Mouse (Mus musculus) monocyte, adult 59 days (primary cell): ENCODE measurements around the gene Trem2. TPM values are rescaled to one million over a fixed set of nuclear protein-coding genes. Genes with fewer than 3 reads are reported as not detected.

ENCODE experiments used
- total RNA-seq, 2 experiments: library from RNA; stranded (reverse); gene quantifications; one replicate each; pipeline ENCODE4 v1.2.4; 2023

The Trem2 gene
- total RNA-seq: 10 to 100 TPM; 31.5 to 31.9 TPM

DNA sequence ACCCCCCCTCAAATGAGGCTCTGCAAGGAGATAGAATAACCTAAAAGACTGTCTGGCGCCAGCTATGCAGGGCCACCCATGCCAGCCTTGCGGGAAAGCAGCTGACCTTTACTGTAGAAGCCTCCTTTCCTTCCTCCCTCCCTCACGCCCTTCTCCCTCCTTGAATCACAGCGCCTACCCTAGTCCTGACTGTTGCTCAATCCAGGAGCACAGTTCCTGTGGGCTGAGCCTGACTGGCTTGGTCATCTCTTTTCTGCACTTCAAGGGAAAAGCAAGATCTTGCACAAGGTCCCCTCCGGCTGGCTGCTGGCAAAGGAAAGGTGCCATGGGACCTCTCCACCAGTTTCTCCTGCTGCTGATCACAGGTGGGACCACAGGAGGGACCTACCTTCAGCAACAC is at the start of gene Trem2:
Trem2 (plus strand) TSS at position 171 of the 400 bp plus-strand sequence.

DNA sequence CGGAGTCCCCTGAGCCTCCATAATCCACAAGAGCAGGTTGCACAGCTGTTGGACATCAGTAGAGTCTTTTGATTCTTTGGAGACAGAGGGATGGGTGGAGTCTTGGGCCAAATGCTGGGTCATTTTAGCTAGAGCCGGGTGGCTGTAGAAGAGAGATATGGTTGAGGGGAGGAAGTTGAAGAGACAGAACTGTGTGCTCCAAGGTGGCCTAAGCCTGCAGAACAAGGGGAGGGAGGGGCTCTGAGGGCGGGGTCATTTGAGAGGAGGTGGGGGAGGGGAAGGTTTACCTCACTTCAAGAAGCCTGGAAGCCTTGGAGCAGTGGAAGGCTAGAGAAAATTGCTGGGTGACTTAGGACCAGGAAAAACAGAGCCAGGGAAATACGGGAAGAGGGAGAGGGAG is 47.0 kb upstream of the Trem2 start, which contains the start of gene Treml2:
Treml2 (plus strand) TSS at position 296 of the 400 bp plus-strand sequence.

DNA sequence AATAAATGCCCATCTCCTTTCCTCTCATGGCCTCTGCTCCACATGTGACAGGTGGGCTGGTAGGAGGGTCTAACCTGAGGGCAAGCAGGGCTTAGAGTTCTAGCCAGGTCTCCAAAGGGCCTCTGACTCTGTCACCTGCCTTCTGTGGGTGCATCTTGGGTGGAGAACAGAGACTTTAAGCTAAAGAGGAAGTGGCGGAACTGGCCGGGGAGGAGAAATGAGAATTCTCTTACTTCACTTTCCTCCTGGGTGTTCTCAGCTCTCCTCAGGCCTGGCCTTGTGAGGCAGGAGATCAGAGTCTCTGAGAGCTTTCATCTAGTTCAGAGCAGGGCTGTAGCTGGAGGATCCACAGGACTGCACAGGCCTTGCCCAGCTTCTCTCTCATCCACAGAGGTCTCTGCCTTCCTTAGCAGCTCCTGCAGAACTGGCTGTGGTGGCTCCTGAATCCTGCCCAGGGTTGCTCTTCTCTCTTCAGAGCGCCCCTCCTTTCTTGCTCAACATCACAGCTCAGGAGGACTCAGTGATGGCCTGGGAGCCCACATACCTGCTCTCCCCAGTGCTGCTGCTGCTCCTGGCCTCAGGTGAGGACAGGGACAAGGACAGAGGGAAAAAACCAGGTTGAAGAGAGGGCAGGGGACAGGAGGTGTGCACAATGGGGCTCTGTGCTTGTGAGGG is 30.2 kb upstream of the Trem2 start, which contains the start of gene B430306N03Rik:
B430306N03Rik (plus strand) TSS at position 237 of the 675 bp plus-strand sequence.

DNA sequence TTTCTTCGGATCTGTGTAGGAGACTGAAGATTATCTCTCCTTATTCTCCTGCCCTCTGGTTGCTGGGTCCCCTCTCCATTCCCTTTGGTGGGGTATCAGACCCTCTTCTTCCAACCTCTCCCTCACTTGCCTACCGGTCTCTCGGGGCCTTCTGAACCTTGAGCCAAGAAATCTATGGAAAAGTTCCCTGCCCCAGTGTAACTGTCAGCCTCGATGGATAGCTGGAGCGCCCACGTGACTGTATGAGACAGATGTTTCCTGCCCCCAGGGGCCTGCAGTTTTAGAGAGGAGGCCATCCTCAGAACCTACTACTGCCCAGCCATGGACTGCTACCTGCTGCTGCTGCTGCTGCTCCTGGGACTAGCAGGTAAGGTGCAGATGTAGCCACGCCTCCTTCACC is 13.4 kb downstream of the Trem2 start, which contains the start of gene Treml1:
Treml1 (plus strand) TSS at position 301 of the 400 bp plus-strand sequence.

Other genes with a start within 250 kb of the Trem2 start
- gene 9830107B12Rik, start 200.1 kb upstream of the Trem2 start, total RNA-seq: 10 to 100 TPM; 16.6 to 21.2 TPM
- 10 to 100 TPM; 28.2 to 34.5 TPM for gene A530064D06Rik, start 179.1 kb upstream of the Trem2 start, total RNA-seq
- 100 to 1,000 TPM; 130 to 138 TPM for gene Trem1, start 113.6 kb upstream of the Trem2 start, total RNA-seq
- 100 to 1,000 TPM; 138 to 143 TPM for gene Trem3, start 98.6 kb upstream of the Trem2 start, total RNA-seq
- 100 to 1,000 TPM; 470 to 487 TPM for gene Treml4, start 82.1 kb upstream of the Trem2 start, total RNA-seq
- gene Treml2, start 46.9 kb upstream of the Trem2 start, total RNA-seq: 1 to 10 TPM; 6.4 to 8.9 TPM
- 10 to 100 TPM; 30.5 to 42.2 TPM for gene B430306N03Rik, start 30.3 kb upstream of the Trem2 start, total RNA-seq
- 1 to 10 TPM; 1.6 to 3.2 TPM for gene Treml1, start 13.5 kb downstream of the Trem2 start, total RNA-seq
- gene Nfya, start 63.5 kb downstream of the Trem2 start, total RNA-seq: 100 to 1,000 TPM; 106 to 110 TPM
- gene Oard1, start 63.6 kb downstream of the Trem2 start, total RNA-seq: 10 to 100 TPM; 18.1 to 23.8 TPM
- gene Apobec2, start 86.5 kb downstream of the Trem2 start, total RNA-seq: not detected
- not detected for gene Tspo2, start 105.1 kb downstream of the Trem2 start, total RNA-seq
- not detected for gene Unc5cl, start 108.5 kb downstream of the Trem2 start, total RNA-seq